Mouse (Mus musculus) stomach, embryonic 16.5 days (tissue): ENCODE results near the gene Atg7. TPM values are rescaled to one million over a fixed set of nuclear protein-coding genes. Genes with fewer than 3 reads are reported as not detected.
A peak's percentile ranks its signal among the peaks of the same experiment; 100 is the strongest.

Experiments used
- ATAC-seq: fragments of 200-750 bp; cut with Nextera tagmentation; 2 replicates; pipeline ENCODE4 v1.8.0; 2017; ENCODE audit warnings: moderate number of reproducible peaks, moderate TSS enrichment; ENCODE audit not compliant: insufficient read depth, low FRiP score
- H3K27ac ChIP-seq: fragments of 300-500 bp; sonication (generic); 2 replicates; pipeline ENCODE4 v1.5.1; 2014; ENCODE audit warnings: low read length
- H3K27me3 ChIP-seq: fragments of 300-500 bp; sonication (generic); 2 replicates; pipeline ENCODE4 v1.6.1; 2014; ENCODE audit warnings: low read length, control low read depth, mixed read lengths; ENCODE audit not compliant: control insufficient read depth, insufficient read depth
- H3K36me3 ChIP-seq: fragments of 300-500 bp; sonication (generic); 2 replicates; pipeline ENCODE4 v1.6.1; 2014; ENCODE audit warnings: low read length; ENCODE audit not compliant: control insufficient read depth, insufficient read depth
- H3K4me1 ChIP-seq: fragments of 300-500 bp; sonication (generic); 2 replicates; pipeline ENCODE4 v1.6.1; 2014; ENCODE audit warnings: low read length, control low read depth, mixed read lengths; ENCODE audit not compliant: control insufficient read depth, insufficient read depth
- H3K4me2 ChIP-seq: fragments of 300-500 bp; sonication (generic); 2 replicates; pipeline ENCODE4 v1.6.1; 2014; ENCODE audit warnings: low read depth, low read length, mixed read lengths
- H3K4me3 ChIP-seq: fragments of 300-500 bp; sonication (generic); replicated peaks from 2 replicates; pipeline ENCODE4 v1.5.1; 2014; ENCODE audit warnings: mild to moderate bottlenecking, low read length
- H3K9ac ChIP-seq: fragments of 300-500 bp; sonication (generic); 2 replicates; pipeline ENCODE4 v1.6.1; 2014; ENCODE audit warnings: low read length
- H3K9me3 ChIP-seq: fragments of 300-500 bp; sonication (generic); replicated peaks from 2 replicates; pipeline ENCODE4 v1.6.1; 2016; ENCODE audit warnings: low read length, control low read depth; ENCODE audit not compliant: control insufficient read depth
- WGBS: fragments of 180-500 bp; shearing (Covaris S2); extraction: QIAGEN DNeasy Blood & Tissue Kit; methylation state at CpG from one replicate; pipeline ENCODE4 v1.1.7; 2014; 5-methylcytosine and 5-hydroxymethylcytosine counted together
- polyA plus RNA-seq: library from polyadenylated mRNA; unstranded; fragments of >200 nt; fragmentation: Nextera tagmentation; extraction: Ambion mirVana; gene quantifications from 2 replicates; pipeline ENCODE4 v1.2.1, GENCODE M21; 2015

Gene Atg7
- polyA plus RNA-seq, 1 experiment from 2014 or later, result 21.9 TPM

GRCm38 (mm10) chr6:114893427-114894209 lies 250.7 kb downstream of the Atg7 start:
- no peaks in the 10 kb centered on the region for H3K9me3 ChIP-seq
- H3K9ac ChIP-seq, result 0 out of 2 replicates have a peak overlapping the region, but pooled peaks have one; percentile 9
- no peaks in the 10 kb centered on the region; the same call in 1 of the 2 replicates for H3K36me3 ChIP-seq
- 0 out of 2 replicates have a peak overlapping the region, but pooled peaks have one; percentile 8 for H3K4me2 ChIP-seq
- peak overlapping the region; percentile 46 for H3K27ac ChIP-seq
- ATAC-seq, result 0 out of 2 replicates have a peak, but pooled peaks have one; percentile 26
- H3K27me3 ChIP-seq, result no peaks in the 10 kb centered on the region
- 50% methylated on average over 20 of the region's 20 CpGs for WGBS
- H3K4me3 ChIP-seq, result no peak overlapping the region
- peaks cover 55% of the 10 kb centered on the region for H3K4me1 ChIP-seq

GRCm38 (mm10) chr6:114894548-114895106 lies 251.7 kb downstream of the Atg7 start:
- ATAC-seq, result no peak
- Histone ChIP-seq H3K4me3 (no peak overlapping the region), H3K9ac (no peak overlapping the region), H3K4me2 (no peak overlapping the region), H3K9me3 (no peaks in the 10 kb centered on the region), H3K27ac (peak overlapping the region; percentile 46; the same call in 1 of the 2 replicates), H3K36me3 (no peaks in the 10 kb centered on the region), H3K4me1 (peaks cover 50% of the 10 kb centered on the region), H3K27me3 (no peaks in the 10 kb centered on the region)
- WGBS, result 58% methylated on average over 4 of the region's 4 CpGs

DNA sequence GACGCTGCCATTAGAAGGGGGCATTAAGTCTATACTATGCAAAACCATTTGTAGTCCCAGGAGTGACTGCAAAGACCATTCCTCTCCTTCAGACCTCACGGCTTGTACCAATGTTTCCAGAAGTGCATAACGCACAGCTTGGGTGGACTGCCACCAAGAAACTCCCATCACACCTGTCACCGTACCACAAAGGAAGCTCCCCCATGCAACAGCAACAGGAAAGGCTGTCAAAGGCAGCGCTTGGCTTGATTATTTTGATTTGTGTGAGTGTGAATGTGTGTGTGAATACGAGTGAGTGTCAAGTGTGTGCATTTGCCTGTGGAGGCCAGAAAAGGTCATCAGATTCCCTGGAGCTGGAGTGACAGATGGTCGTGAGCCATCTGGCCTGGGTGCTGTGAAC lies 252.3 kb downstream of the Atg7 start:
- Histone ChIP-seq H3K4me3 (no peak overlapping the region), H3K27ac (no peak overlapping the region), H3K36me3 (no peaks in the 10 kb centered on the region), H3K9me3 (no peaks in the 10 kb centered on the region), H3K27me3 (no peaks in the 10 kb centered on the region), H3K4me2 (no peak overlapping the region), H3K9ac (no peak overlapping the region), H3K4me1 (peaks cover 54% of the 10 kb centered on the region)
- no peak for ATAC-seq
- 90% methylated on average over 7 of the region's 7 CpGs for WGBS

DNA sequence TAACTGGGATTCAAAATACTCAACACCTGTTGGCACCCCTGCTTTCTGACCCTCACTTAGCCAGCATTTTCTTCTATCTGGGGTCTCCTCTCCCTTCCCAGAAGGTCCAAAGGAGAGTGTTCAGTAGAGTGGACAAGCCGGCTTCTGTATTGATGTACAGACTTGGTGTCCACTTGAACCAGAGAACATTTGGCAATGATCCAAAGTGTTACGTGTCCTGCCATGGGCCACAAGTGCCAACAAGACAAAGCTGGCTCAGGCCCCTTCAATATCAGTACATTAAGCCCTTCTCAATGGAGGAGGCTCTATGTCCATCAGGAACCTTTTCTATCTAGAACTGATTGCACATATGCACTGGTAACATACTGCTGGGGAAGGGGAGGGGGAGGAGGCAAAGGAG lies 253.4 kb downstream of the Atg7 start:
- H3K27me3 ChIP-seq, result no peaks in the 10 kb centered on the region
- H3K4me2 ChIP-seq, result no peak overlapping the region
- peaks cover 53% of the 10 kb centered on the region for H3K4me1 ChIP-seq
- no peak overlapping the region for H3K4me3 ChIP-seq
- H3K27ac ChIP-seq, result no peak overlapping the region
- WGBS, result 70% methylated on average over 2 of the region's 2 CpGs
- no peaks in the 10 kb centered on the region for H3K36me3 ChIP-seq
- ATAC-seq, result no peak
- no peak overlapping the region for H3K9ac ChIP-seq
- H3K9me3 ChIP-seq, result no peaks in the 10 kb centered on the region

GRCm38 (mm10) chr6:114898949-114899348 lies 256.1 kb downstream of the Atg7 start:
- H3K27me3 ChIP-seq, result no peaks in the 10 kb centered on the region
- H3K27ac ChIP-seq, result no peak overlapping the region
- no peak overlapping the region for H3K4me2 ChIP-seq
- H3K9me3 ChIP-seq, result no peaks in the 10 kb centered on the region
- peaks cover 47% of the 10 kb centered on the region for H3K4me1 ChIP-seq
- no peak for ATAC-seq
- H3K4me3 ChIP-seq, result no peak overlapping the region
- 93% methylated on average over 4 of the region's 4 CpGs for WGBS
- no peaks in the 10 kb centered on the region for H3K36me3 ChIP-seq
- no peak overlapping the region for H3K9ac ChIP-seq

DNA sequence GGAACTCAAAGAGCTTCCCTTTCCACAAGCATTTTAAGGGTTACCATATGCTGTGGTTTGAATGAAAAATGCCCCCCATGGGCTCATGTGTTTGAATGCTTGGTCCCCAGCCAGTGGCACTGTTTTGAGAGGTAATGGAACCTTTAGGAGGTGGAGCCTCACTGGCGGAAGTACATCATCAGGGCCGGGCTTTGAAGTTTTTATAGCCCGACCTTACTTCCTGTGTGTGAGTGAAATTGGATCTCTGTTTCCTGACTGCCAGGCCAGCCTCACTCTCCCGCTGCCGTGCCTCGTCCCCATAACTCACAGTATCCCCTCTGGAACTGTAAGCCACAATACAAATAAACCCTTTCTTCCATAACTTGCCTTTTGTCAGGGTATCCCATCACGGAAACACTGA lies 256.8 kb downstream of the Atg7 start:
- Histone ChIP-seq H3K4me2 (peak overlapping the region; percentile 20; the same call in 1 of the 2 replicates), H3K9me3 (no peaks in the 10 kb centered on the region), H3K27ac (peak overlapping the region; percentile 47), H3K36me3 (no peaks in the 10 kb centered on the region), H3K4me3 (no peak overlapping the region), H3K9ac (no peak overlapping the region), H3K27me3 (no peaks in the 10 kb centered on the region), H3K4me1 (peaks cover 43% of the 10 kb centered on the region)
- no peak for ATAC-seq
- WGBS, result 28% methylated on average over 7 of the region's 7 CpGs

GRCm38 (mm10) chr6:114900194-114900593 lies 257.3 kb downstream of the Atg7 start:
- no peak for ATAC-seq
- Histone ChIP-seq H3K4me3 (no peak overlapping the region), H3K27ac (peak overlapping the region; percentile 47), H3K9me3 (no peaks in the 10 kb centered on the region), H3K9ac (0 out of 2 replicates have a peak overlapping the region, but pooled peaks have one; percentile 12), H3K36me3 (no peaks in the 10 kb centered on the region), H3K4me2 (peak overlapping the region; percentile 20; the same call in 1 of the 2 replicates), H3K27me3 (no peaks in the 10 kb centered on the region), H3K4me1 (peaks cover 41% of the 10 kb centered on the region)
- 51% methylated on average over 10 of the region's 10 CpGs for WGBS

DNA sequence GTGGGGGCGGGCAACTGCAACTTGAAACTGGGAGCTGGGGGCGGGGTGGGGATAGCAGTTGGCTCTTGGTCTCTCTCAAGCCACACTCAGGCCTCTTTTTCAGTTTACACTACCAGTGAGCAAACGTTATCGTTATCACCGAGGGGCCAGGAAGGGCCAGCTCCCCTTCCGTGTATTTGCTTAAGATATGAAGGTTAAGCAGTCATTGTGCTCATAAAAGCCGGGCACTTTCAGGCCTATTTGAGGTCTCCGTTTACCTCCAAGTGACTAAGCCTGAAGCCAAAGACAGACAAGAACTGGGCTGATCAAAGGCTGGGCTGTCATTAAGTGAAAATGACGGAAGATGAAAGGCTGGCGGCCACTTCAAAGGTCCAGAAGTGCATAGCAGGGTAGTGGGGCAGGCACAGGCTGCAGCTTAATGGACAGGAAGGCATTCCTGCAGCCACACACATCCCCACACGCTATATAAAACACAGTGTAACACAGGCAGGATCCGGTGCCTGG lies 258.5 kb downstream of the Atg7 start:
- Histone ChIP-seq H3K27ac (peak overlapping the region; percentile 75), H3K27me3 (no peaks in the 10 kb centered on the region), H3K36me3 (no peaks in the 10 kb centered on the region), H3K9me3 (no peaks in the 10 kb centered on the region), H3K4me2 (peak overlapping the region; percentile 30; the same call in 1 of the 2 replicates), H3K4me3 (no peak overlapping the region), H3K9ac (peak overlapping the region; percentile 55), H3K4me1 (peaks cover 41% of the 10 kb centered on the region)
- WGBS, result 5% methylated on average over 12 of the region's 12 CpGs
- ATAC-seq, result peak; percentile 86

- Histone ChIP-seq H3K9ac (peak overlapping the region; percentile 49; the same call in 1 of the 2 replicates), H3K27ac (peak overlapping the region; percentile 75), H3K4me1 (peaks cover 46% of the 10 kb centered on the region), H3K27me3 (no peaks in the 10 kb centered on the region), H3K4me2 (peak overlapping the region; percentile 30; the same call in 1 of the 2 replicates), H3K36me3 (no peaks in the 10 kb centered on the region), H3K4me3 (no peak overlapping the region), H3K9me3 (no peaks in the 10 kb centered on the region)
- ATAC-seq, result peak; percentile 54
- WGBS, result 34% methylated on average over 4 of the region's 4 CpGs
Measured at GRCm38 (mm10) chr6:114901921-114902320, 259.0 kb downstream of the Atg7 start.
